Mouse (Mus musculus): ENCODE measurements around the gene Apom. TPM values are rescaled to one million over a fixed set of nuclear protein-coding genes. Genes with fewer than 3 reads are reported as not detected.

Apom gene
- polyA plus RNA-seq, 1 experiment from 2014 or later: 1.5 TPM

DNA sequence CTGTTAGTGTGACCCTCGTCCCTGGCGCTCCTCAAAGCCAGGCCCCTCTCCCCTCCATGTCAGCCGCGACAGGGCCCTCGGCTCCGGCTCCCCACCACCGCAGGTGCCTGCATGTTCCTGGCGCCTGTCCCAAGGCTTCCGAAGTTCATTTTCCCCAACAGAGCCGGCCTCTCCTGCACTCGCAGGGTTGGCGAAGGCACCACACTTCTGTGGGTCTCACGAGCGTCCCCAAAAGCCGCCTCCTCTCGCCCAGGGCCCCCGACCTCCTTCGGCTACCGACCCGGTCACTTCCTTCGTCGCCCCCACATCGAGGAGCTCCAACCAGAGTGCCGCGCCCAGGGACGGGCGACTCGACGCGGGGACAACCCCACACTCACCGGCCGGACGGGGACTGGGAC lies 11.1 kb downstream of the Apom start:
- Histone ChIP-seq H3K27me3 (ENCODE audit: control insufficient read depth, insufficient read depth, low read length) (no peaks in the 10 kb centered on the region), H3K4me2 (ENCODE audit: low read depth, severe bottlenecking) (peak overlapping the region; percentile 98), H3K36me3 (ENCODE audit: control insufficient read depth, insufficient read depth, low read length) (peaks cover 23% of the 10 kb centered on the region), H3K9ac (ENCODE audit: low read length) (peak overlapping the region; percentile 94), H3K27ac (replicated peaks; ENCODE audit: low read depth, low read length) (no peak overlapping the region), H3K4me1 (ENCODE audit: control insufficient read depth, insufficient read depth, low read length) (peaks cover 11% of the 10 kb centered on the region; the same call in 1 of the 2 replicates), H3K9me3 (ENCODE audit: control insufficient read depth, low read length) (no peaks in the 10 kb centered on the region), H3K4me3 (ENCODE audit: low read depth, low read length) (peak overlapping the region; percentile 82)
- WGBS: under 1% methylated on average over 33 of the region's 33 CpGs
- no peak for ATAC-seq (ENCODE audit: insufficient number of reproducible peaks, low FRiP score, low TSS enrichment, low read depth)
- no peak for DNase-seq (ENCODE audit: low spot score)

DNA sequence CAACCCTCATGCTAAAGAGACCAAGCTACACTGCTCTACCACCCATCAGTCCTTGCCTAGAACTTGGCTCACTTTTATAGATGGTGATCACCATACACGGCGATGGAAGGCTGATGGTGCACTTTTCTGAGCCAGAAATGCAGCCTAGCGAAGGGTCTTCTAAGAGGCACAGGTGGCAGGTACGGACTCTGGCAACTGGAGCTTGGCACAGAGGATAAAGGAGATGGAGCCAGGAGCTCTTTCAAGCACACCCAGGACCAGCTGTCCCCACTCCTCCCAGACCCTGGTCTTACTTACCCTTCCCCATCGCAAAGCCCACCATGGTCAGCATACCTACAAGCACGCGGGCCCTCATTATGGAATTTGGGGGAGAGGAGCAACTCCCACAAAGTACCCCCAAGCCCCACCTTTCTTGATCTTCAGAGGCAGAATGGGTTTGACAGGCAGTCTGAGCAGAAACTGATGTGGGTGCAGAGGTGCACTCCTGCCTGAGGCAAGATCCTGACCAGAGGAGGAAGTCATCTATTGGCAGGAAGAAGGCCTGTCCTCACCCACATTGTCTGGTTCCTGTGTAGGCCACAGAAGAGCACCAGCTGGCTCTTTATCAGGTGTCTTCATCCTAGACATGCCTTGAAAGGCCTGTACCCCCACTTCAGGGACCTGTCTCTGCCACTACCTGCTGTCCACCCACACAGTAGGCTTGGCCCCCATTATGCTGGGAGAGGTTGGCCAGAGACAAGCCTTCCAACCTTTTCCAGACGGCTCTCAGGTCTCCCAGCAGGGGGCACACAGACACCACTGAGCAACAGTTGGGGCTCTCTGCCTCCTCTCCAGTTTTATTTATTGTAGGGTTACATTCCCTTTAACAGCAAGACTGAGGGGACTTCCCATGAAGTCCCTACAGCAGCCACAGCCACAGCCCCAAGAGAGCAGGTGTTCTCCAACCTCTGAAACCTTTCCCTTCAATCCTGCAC lies 16.5 kb downstream of the Apom start, which contains the start of gene Ly6g5b:
TSS of gene Ly6g5b (minus strand) at position 383 of the 974 bp plus-strand sequence.
- Histone ChIP-seq H3K36me3 (ENCODE audit: control insufficient read depth, insufficient read depth, low read length) (peaks cover 29% of the 10 kb centered on the region), H3K4me3 (ENCODE audit: low read depth, low read length) (no peak within 1 kb of the TSS), H3K9me3 (ENCODE audit: control insufficient read depth, low read length) (no peaks in the 10 kb centered on the region), H3K4me1 (ENCODE audit: control insufficient read depth, insufficient read depth, low read length) (peaks cover 5% of the 10 kb centered on the region; the same call in 1 of the 2 replicates), H3K9ac (ENCODE audit: low read length) (no peak within 1 kb of the TSS), H3K4me2 (ENCODE audit: low read depth, severe bottlenecking) (no peak within 1 kb of the TSS), H3K27me3 (ENCODE audit: control insufficient read depth, insufficient read depth, low read length) (no peaks in the 10 kb centered on the region), H3K27ac (replicated peaks; ENCODE audit: low read depth, low read length) (no peak within 1 kb of the TSS)
- ATAC-seq (ENCODE audit: insufficient number of reproducible peaks, low FRiP score, low TSS enrichment, low read depth) (no peak), DNase-seq (ENCODE audit: low spot score) (no peak)
- WGBS: 84% methylated on average over 8 of the region's 8 CpGs

DNA sequence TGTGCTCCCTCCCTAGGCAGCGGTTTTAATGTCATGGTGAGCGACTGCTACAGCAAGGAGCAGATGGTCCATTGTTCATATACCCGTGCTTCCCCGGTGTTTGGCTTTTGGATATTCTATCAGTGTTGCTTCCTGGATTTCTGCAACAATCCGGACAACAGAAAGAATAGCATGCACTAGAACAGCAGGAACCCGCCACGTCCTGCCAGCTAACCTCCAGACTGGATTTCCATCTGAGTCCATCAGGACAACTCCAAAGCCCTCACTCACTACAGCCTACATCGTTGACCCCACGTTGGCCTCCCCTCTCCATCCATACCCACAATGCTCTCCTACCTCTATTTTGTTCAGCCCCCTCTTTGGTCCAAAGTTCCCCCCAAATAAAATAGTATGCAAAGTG lies 20.1 kb downstream of the Apom start:
- H3K27me3 ChIP-seq (ENCODE audit: control insufficient read depth, insufficient read depth, low read length): no peaks in the 10 kb centered on the region
- no peak overlapping the region for H3K4me3 ChIP-seq (ENCODE audit: low read depth, low read length)
- no peak overlapping the region for H3K27ac ChIP-seq (replicated peaks; ENCODE audit: low read depth, low read length)
- ATAC-seq (ENCODE audit: insufficient number of reproducible peaks, low FRiP score, low TSS enrichment, low read depth) (no peak), DNase-seq (ENCODE audit: low spot score) (no peak)
- peaks cover 15% of the 10 kb centered on the region; the same call in 1 of the 2 replicates for H3K36me3 ChIP-seq (ENCODE audit: control insufficient read depth, insufficient read depth, low read length)
- no peak overlapping the region for H3K9ac ChIP-seq (ENCODE audit: low read length)
- H3K4me2 ChIP-seq (ENCODE audit: low read depth, severe bottlenecking): no peak overlapping the region
- 88% methylated on average over 9 of the region's 9 CpGs for WGBS
- no peaks in the 10 kb centered on the region for H3K9me3 ChIP-seq (ENCODE audit: control insufficient read depth, low read length)
- H3K4me1 ChIP-seq (ENCODE audit: control insufficient read depth, insufficient read depth, low read length): no peaks in the 10 kb centered on the region

DNA sequence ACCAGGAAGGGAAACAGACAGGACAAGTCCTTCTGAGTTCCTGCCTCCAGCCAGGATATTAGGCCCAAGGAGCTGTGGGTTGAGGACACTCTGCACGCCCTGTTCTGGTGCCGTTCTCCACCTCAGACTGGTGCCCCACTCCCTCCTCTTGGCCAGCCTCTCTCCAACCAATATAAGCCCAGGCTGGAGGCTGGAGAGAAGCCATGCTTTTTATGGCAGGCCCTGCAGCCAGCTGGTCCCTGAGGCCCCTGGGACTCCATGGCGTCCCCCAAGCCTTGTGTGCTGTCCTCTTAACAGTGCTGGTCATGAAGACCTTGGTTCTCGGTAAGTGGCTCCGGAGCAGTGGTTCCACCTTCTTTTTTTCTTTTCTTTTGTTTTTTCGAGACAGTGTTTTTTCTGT lies 23.8 kb downstream of the Apom start, which contains the start of gene Ly6g5c:
TSS of gene Ly6g5c (plus strand) at position 183 of the 400 bp plus-strand sequence.
- 76% methylated on average over 6 of the region's 6 CpGs for WGBS
- H3K4me2 ChIP-seq (ENCODE audit: low read depth, severe bottlenecking): no peak within 1 kb of the TSS
- ATAC-seq (ENCODE audit: insufficient number of reproducible peaks, low FRiP score, low TSS enrichment, low read depth): no peak

DNA sequence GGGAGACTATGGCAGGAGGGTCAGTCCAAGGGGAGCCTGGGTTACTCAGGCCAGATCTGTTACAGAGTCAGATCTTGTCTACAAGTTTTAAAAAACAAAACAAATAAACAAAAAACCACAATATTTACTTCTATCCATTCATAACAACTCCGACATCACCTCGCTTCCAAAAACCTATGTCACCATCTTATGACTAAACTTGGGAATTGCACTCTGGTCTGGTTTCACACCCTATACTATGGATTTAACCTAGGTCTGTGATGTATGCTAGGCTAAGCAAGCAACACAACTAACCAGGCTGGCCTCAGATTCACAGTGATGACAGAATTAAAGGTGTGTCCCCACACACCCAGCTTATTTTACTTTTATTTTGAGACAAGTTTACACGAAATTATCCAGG lies 25.3 kb downstream of the Apom start:
- H3K27me3 ChIP-seq (ENCODE audit: control insufficient read depth, insufficient read depth, low read length): no peaks in the 10 kb centered on the region
- no peak overlapping the region for H3K27ac ChIP-seq (replicated peaks; ENCODE audit: low read depth, low read length)
- H3K36me3 ChIP-seq (ENCODE audit: control insufficient read depth, insufficient read depth, low read length): peaks cover 3% of the 10 kb centered on the region; the same call in 1 of the 2 replicates
- H3K4me3 ChIP-seq (ENCODE audit: low read depth, low read length): no peak overlapping the region
- no peaks in the 10 kb centered on the region for H3K9me3 ChIP-seq (ENCODE audit: control insufficient read depth, low read length)
- DNase-seq (ENCODE audit: low spot score) (no peak), ATAC-seq (ENCODE audit: insufficient number of reproducible peaks, low FRiP score, low TSS enrichment, low read depth) (no peak)
- no peak overlapping the region for H3K4me2 ChIP-seq (ENCODE audit: low read depth, severe bottlenecking)
- no peak overlapping the region for H3K9ac ChIP-seq (ENCODE audit: low read length)
- H3K4me1 ChIP-seq (ENCODE audit: control insufficient read depth, insufficient read depth, low read length): 0 out of 2 replicates have a peak, but pooled peaks cover 2% of the 10 kb centered on the region
- 80% methylated on average over 3 of the region's 3 CpGs for WGBS

More for the DNA sequence above, 23.8 kb downstream of the Apom start, which contains the start of gene Ly6g5c:
- Histone ChIP-seq H3K9me3 (ENCODE audit: control insufficient read depth, low read length) (no peaks in the 10 kb centered on the region), H3K36me3 (ENCODE audit: control insufficient read depth, insufficient read depth, low read length) (no peaks in the 10 kb centered on the region; the same call in 1 of the 2 replicates), H3K27me3 (ENCODE audit: control insufficient read depth, insufficient read depth, low read length) (no peaks in the 10 kb centered on the region), H3K9ac (ENCODE audit: low read length) (no peak within 1 kb of the TSS), H3K27ac (replicated peaks; ENCODE audit: low read depth, low read length) (no peak within 1 kb of the TSS), H3K4me1 (ENCODE audit: control insufficient read depth, insufficient read depth, low read length) (0 out of 2 replicates have a peak, but pooled peaks cover 2% of the 10 kb centered on the region), H3K4me3 (ENCODE audit: low read depth, low read length) (no peak within 1 kb of the TSS)
- no peak for DNase-seq (ENCODE audit: low spot score)

DNA sequence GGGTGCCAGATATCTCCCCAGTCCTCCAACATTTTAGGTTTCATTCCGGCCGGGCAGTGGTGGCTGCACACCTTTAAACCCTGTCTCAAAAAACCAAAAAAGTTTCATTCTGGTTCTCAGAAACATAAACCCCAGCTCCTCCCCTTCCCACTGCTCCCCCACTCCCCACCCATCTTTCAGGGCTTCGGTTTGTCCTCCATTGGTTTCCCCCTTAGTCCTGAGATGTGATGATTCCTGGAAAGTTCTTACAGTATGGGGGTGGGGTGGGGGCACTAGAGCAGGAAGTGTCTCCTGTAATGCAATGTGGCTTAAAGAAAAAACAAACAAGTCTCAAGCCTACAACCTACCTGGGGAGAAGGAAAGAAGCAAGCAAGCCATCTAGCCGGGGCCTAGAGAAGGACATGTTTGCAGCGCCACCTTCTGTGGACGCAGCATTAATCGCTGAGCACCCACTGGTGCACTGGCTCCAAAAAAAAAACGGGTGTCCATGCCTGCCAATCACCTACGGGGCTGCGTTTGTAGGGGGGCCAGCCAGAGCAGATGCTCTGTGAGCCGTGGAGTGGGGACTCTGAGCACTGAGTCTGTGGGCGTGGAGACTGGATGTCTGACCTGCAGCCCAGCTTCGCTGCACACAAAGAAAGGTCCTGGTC lies 26.0 kb downstream of the Apom start:
- H3K9me3 ChIP-seq (ENCODE audit: control insufficient read depth, low read length): no peaks in the 10 kb centered on the region
- peaks cover 5% of the 10 kb centered on the region; the same call in 1 of the 2 replicates for H3K36me3 ChIP-seq (ENCODE audit: control insufficient read depth, insufficient read depth, low read length)
- WGBS: 31% methylated on average over 13 of the region's 13 CpGs
- H3K27ac ChIP-seq (replicated peaks; ENCODE audit: low read depth, low read length): no peak overlapping the region
- DNase-seq (ENCODE audit: low spot score): peak; percentile 49
- ATAC-seq (ENCODE audit: insufficient number of reproducible peaks, low FRiP score, low TSS enrichment, low read depth): no peak
- H3K4me2 ChIP-seq (ENCODE audit: low read depth, severe bottlenecking): no peak overlapping the region
- H3K4me3 ChIP-seq (ENCODE audit: low read depth, low read length): no peak overlapping the region
- no peaks in the 10 kb centered on the region for H3K27me3 ChIP-seq (ENCODE audit: control insufficient read depth, insufficient read depth, low read length)
- H3K9ac ChIP-seq (ENCODE audit: low read length): no peak overlapping the region
- 0 out of 2 replicates have a peak, but pooled peaks cover 2% of the 10 kb centered on the region for H3K4me1 ChIP-seq (ENCODE audit: control insufficient read depth, insufficient read depth, low read length)

DNA sequence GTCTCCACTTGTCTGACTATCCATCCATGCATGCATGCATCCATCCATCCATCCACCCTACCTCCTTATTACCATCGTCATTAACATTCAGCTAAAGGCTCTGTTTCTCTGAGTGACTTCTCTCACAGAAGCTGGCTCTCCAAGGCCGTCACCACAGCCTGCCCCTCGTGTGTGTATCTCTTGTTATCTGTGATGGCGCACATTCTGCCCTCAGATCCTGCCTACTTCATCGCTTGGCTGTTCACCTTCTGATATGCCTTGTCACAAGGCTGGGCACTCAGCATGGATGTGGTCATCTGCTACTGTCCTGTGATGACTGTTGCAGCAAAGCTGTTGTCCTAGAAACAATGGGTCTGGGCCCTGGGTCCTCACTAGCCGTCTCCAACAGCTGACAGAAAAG lies 27.1 kb downstream of the Apom start:
- DNase-seq (ENCODE audit: low spot score): no peak
- 81% methylated on average over 6 of the region's 6 CpGs for WGBS
- no peak overlapping the region for H3K4me2 ChIP-seq (ENCODE audit: low read depth, severe bottlenecking)
- no peak overlapping the region for H3K4me3 ChIP-seq (ENCODE audit: low read depth, low read length)
- H3K27ac ChIP-seq (replicated peaks; ENCODE audit: low read depth, low read length): no peak overlapping the region
- no peaks in the 10 kb centered on the region for H3K9me3 ChIP-seq (ENCODE audit: control insufficient read depth, low read length)
- 0 out of 2 replicates have a peak, but pooled peaks cover 2% of the 10 kb centered on the region for H3K4me1 ChIP-seq (ENCODE audit: control insufficient read depth, insufficient read depth, low read length)
- no peaks in the 10 kb centered on the region for H3K27me3 ChIP-seq (ENCODE audit: control insufficient read depth, insufficient read depth, low read length)
- H3K9ac ChIP-seq (ENCODE audit: low read length): no peak overlapping the region
- no peak for ATAC-seq (ENCODE audit: insufficient number of reproducible peaks, low FRiP score, low TSS enrichment, low read depth)
- H3K36me3 ChIP-seq (ENCODE audit: control insufficient read depth, insufficient read depth, low read length): peaks cover 9% of the 10 kb centered on the region; the same call in 1 of the 2 replicates

DNA sequence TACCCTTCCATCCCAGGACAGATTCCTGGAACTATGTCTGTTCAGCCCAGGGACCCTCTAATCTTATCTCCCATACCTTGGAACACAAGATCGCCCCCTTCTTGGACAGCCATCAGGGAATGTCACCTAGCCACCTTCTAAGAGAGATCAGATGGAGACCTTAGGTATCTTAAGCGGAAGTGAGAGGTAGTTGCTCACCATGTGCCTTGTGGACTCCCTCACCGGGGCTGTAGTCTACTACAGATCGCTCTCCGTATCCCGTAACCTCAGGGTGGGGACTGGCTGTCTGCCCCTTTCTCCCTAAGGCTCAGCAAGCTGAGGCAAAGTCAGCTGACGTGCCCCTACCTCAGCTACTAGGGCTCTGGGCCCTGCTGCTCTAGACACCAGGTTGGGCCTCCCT lies 27.8 kb downstream of the Apom start:
- Histone ChIP-seq H3K27me3 (ENCODE audit: control insufficient read depth, insufficient read depth, low read length) (no peaks in the 10 kb centered on the region), H3K27ac (replicated peaks; ENCODE audit: low read depth, low read length) (no peak overlapping the region), H3K4me1 (ENCODE audit: control insufficient read depth, insufficient read depth, low read length) (0 out of 2 replicates have a peak, but pooled peaks cover 2% of the 10 kb centered on the region), H3K9ac (ENCODE audit: low read length) (no peak overlapping the region), H3K9me3 (ENCODE audit: control insufficient read depth, low read length) (no peaks in the 10 kb centered on the region), H3K4me3 (ENCODE audit: low read depth, low read length) (no peak overlapping the region), H3K4me2 (ENCODE audit: low read depth, severe bottlenecking) (no peak overlapping the region), H3K36me3 (ENCODE audit: control insufficient read depth, insufficient read depth, low read length) (peaks cover 15% of the 10 kb centered on the region; the same call in 1 of the 2 replicates)
- ATAC-seq (ENCODE audit: insufficient number of reproducible peaks, low FRiP score, low TSS enrichment, low read depth) (no peak), DNase-seq (ENCODE audit: low spot score) (no peak)
- WGBS: 92% methylated on average over 7 of the region's 7 CpGs
